Mouse (Mus musculus): Measurements from ENCODE around the gene Tmppe. TPM values are rescaled to one million over a fixed set of nuclear protein-coding genes. Genes with fewer than 3 reads are reported as not detected.

Gene Tmppe
- polyA plus RNA-seq, 1 experiment = 3.5 TPM

- peak overlapping the region; percentile 98 for H3K27ac ChIP-seq (ENCODE audit: control insufficient read depth, insufficient read depth, low read depth, low read length, poor library complexity)
- H3K4me1 ChIP-seq (ENCODE audit: control insufficient read depth, insufficient read depth, low read length) = peaks cover 3% of the 10 kb centered on the region
- TF ChIP-seq POLR2A (IDR thresholded peaks at IDR 0.05; ENCODE audit: borderline replicate concordance, control insufficient read depth, low read depth, low read length) = no peak
- no peak for TF ChIP-seq CTCF (IDR thresholded peaks at IDR 0.05; ENCODE audit: control insufficient read depth, insufficient read depth, low read length)
- 2% methylated on average over 16 of the region's 16 CpGs for WGBS
- H3K4me3 ChIP-seq (replicated peaks; ENCODE audit: control insufficient read depth, low read depth, low read length) = peak overlapping the region; percentile 96
Measured at GRCm38 (mm10) chr9:114401685-114402080, 778 bp downstream of the Tmppe start.

GRCm38 (mm10) chr9:114407676-114408075 lies 6.8 kb downstream of the Tmppe start:
- Histone ChIP-seq H3K27ac (ENCODE audit: control insufficient read depth, insufficient read depth, low read depth, low read length, poor library complexity) (no peak overlapping the region), H3K4me3 (replicated peaks; ENCODE audit: control insufficient read depth, low read depth, low read length) (no peak overlapping the region), H3K4me1 (ENCODE audit: control insufficient read depth, insufficient read depth, low read length) (no peaks in the 10 kb centered on the region; the same call in 1 of the 2 replicates)
- TF ChIP-seq CTCF (IDR thresholded peaks at IDR 0.05; ENCODE audit: control insufficient read depth, insufficient read depth, low read length) = no peak
- no peak for TF ChIP-seq POLR2A (IDR thresholded peaks at IDR 0.05; ENCODE audit: borderline replicate concordance, control insufficient read depth, low read depth, low read length)
- 82% methylated on average over 2 of the region's 2 CpGs for WGBS

DNA sequence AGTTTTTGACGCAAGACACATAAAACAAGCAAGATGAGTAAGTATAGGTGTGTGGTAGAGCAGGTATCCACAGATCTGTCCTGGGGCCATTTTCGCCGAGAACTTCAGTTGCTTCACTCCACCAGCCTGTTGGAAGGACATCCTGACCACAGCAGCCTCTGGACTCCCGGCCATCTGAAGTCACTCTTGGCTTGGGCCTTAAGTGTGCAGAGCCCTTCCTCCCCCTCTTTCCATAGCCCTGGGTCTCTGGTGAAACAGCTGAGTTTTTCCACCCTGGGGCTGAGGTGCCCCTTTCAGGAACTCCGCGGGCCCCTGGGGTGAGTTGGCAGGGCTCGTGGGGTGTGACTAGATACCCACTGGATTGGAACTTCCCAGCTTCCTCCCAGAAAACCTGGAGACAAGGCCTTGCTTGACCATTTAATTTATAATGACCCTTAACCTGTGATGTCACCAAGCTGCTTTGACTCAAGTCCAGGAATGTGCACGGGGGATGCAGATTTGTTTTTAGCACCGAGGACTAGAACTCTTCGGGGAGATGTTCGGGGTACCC lies 9.5 kb downstream of the Tmppe start:
- Histone ChIP-seq H3K27ac (ENCODE audit: control insufficient read depth, insufficient read depth, low read depth, low read length, poor library complexity) (no peak overlapping the region), H3K4me3 (replicated peaks; ENCODE audit: control insufficient read depth, low read depth, low read length) (no peak overlapping the region), H3K4me1 (ENCODE audit: control insufficient read depth, insufficient read depth, low read length) (no peaks in the 10 kb centered on the region; the same call in 1 of the 2 replicates)
- no peak for TF ChIP-seq CTCF (IDR thresholded peaks at IDR 0.05; ENCODE audit: control insufficient read depth, insufficient read depth, low read length)
- TF ChIP-seq POLR2A (IDR thresholded peaks at IDR 0.05; ENCODE audit: borderline replicate concordance, control insufficient read depth, low read depth, low read length) = no peak
- WGBS = 91% methylated on average over 11 of the region's 11 CpGs

DNA sequence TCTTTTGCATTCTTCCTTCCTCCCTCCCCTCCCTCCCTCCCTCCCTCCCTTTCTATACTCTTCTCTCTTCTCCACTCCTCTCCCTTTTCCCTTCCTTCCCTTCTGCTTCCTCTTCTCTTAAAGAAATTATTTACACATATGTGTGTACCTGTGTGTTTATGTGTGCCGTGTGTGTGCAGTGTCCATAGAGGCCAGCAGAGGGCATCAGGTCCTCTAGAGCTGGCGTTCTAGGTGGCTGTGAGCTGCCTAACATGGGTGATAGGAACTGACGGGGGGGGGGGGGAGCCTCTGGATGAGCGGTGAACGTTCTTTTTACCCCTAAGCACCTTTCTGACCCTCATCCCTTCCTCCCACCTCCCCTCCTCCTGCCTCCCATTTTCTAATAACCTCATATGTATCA lies 10.4 kb downstream of the Tmppe start:
- Histone ChIP-seq H3K27ac (ENCODE audit: control insufficient read depth, insufficient read depth, low read depth, low read length, poor library complexity) (no peak overlapping the region), H3K4me1 (ENCODE audit: control insufficient read depth, insufficient read depth, low read length) (no peaks in the 10 kb centered on the region; the same call in 1 of the 2 replicates), H3K4me3 (replicated peaks; ENCODE audit: control insufficient read depth, low read depth, low read length) (no peak overlapping the region)
- TF ChIP-seq POLR2A (IDR thresholded peaks at IDR 0.05; ENCODE audit: borderline replicate concordance, control insufficient read depth, low read depth, low read length) = no peak
- no peak for TF ChIP-seq CTCF (IDR thresholded peaks at IDR 0.05; ENCODE audit: control insufficient read depth, insufficient read depth, low read length)
- 81% methylated on average over 5 of the region's 5 CpGs for WGBS

- Histone ChIP-seq H3K4me3 (replicated peaks; ENCODE audit: control insufficient read depth, low read depth, low read length) (no peak overlapping the region), H3K4me1 (ENCODE audit: control insufficient read depth, insufficient read depth, low read length) (no peaks in the 10 kb centered on the region; the same call in 1 of the 2 replicates), H3K27ac (ENCODE audit: control insufficient read depth, insufficient read depth, low read depth, low read length, poor library complexity) (no peak overlapping the region)
- WGBS = 82% methylated on average over 9 of the region's 9 CpGs
- TF ChIP-seq POLR2A (IDR thresholded peaks at IDR 0.05; ENCODE audit: borderline replicate concordance, control insufficient read depth, low read depth, low read length) (no peak), CTCF (IDR thresholded peaks at IDR 0.05; ENCODE audit: control insufficient read depth, insufficient read depth, low read length) (no peak)
Measured at GRCm38 (mm10) chr9:114412406-114412805, 11.5 kb downstream of the Tmppe start.

DNA sequence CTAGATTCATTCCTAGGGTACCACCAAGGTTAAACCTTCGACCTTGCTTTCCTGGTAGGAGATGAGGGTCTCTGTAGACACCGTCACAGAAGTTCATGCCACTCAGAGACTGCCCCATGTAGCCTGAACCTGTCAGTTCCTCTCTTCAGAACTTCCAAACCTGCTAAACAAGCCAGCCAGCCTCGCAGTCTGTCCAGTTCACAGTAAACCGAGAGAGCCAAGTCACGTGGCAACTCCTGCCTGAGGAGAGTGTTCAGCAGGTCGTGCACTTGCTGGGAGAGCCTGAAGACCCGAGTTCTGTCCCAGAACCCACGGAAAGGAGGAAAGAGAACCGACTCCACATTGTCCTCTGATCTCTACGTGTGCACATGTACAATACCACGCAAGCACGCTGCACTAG lies 13.0 kb downstream of the Tmppe start:
- Histone ChIP-seq H3K27ac (ENCODE audit: control insufficient read depth, insufficient read depth, low read depth, low read length, poor library complexity) (no peak overlapping the region), H3K4me3 (replicated peaks; ENCODE audit: control insufficient read depth, low read depth, low read length) (no peak overlapping the region), H3K4me1 (ENCODE audit: control insufficient read depth, insufficient read depth, low read length) (no peaks in the 10 kb centered on the region; the same call in 1 of the 2 replicates)
- no peak for TF ChIP-seq CTCF (IDR thresholded peaks at IDR 0.05; ENCODE audit: control insufficient read depth, insufficient read depth, low read length)
- no peak for TF ChIP-seq POLR2A (IDR thresholded peaks at IDR 0.05; ENCODE audit: borderline replicate concordance, control insufficient read depth, low read depth, low read length)
- WGBS = 86% methylated on average over 12 of the region's 12 CpGs

DNA sequence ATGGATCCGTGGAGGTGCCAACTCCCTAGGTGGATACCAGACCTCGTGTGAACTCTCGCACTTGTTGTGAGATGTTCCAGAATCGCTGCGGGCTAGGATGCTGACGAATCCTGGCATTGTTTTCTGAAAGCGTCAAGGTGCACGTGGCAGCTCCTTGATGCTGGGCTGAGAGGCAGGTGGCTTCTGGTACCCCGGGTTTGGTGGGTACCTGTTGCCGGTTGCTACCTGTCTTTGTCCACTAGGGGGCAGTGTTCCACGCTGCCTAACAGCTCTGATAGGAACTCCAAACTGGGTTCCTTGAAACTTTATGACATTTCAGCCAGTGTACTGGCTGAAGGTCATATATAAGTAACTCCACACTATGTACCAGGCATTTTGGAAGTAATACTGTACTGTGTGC lies 14.8 kb downstream of the Tmppe start:
- H3K27ac ChIP-seq (ENCODE audit: control insufficient read depth, insufficient read depth, low read depth, low read length, poor library complexity) = no peak overlapping the region
- no peaks in the 10 kb centered on the region; the same call in 1 of the 2 replicates for H3K4me1 ChIP-seq (ENCODE audit: control insufficient read depth, insufficient read depth, low read length)
- WGBS = 50% methylated on average over 11 of the region's 11 CpGs
- TF ChIP-seq CTCF (IDR thresholded peaks at IDR 0.05; ENCODE audit: control insufficient read depth, insufficient read depth, low read length) (peak; percentile 85), POLR2A (IDR thresholded peaks at IDR 0.05; ENCODE audit: borderline replicate concordance, control insufficient read depth, low read depth, low read length) (no peak)
- no peak overlapping the region for H3K4me3 ChIP-seq (replicated peaks; ENCODE audit: control insufficient read depth, low read depth, low read length)

DNA sequence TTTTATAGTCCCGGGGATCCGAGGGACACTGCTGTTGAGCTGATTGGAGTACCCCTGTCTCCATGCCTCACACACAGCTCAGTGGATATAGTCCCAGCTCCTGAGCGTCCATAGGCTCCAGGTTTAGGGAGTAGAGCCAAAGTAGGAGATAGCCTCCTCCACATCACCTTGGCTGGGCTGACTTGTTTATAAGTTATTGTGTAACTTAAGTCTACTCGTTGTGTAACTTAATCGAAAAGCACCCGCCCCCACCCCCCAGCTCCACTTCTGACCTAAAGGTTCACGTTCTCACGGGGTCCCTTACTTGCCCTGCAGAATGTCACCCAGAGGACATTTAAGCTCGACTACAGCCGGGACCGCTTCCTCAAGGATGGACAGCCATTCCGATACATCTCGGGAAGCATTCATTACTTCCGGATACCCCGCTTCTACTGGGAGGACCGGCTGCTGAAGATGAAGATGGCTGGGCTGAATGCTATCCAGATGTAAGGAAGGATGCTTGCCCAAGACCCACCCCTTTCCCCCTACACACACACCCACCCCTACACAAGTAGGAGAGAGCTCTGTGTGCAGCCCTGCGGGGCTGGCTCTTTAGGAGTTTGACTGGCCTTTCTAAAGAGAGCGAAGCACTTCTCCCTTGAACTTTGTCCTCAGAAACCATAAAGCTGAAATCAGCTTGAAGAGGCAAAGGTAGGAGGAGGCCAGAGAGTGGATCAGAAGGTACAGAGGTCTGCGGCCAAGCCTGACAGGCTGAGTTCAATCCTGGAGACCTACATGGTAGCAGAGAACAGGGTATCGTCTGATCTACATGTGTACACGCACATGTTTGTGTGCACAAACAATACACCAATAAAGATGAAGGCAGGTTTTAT lies 16.0 kb downstream of the Tmppe start:
- WGBS = 80% methylated on average over 21 of the region's 21 CpGs
- TF ChIP-seq CTCF (IDR thresholded peaks at IDR 0.05; ENCODE audit: control insufficient read depth, insufficient read depth, low read length) (no peak), POLR2A (IDR thresholded peaks at IDR 0.05; ENCODE audit: borderline replicate concordance, control insufficient read depth, low read depth, low read length) (no peak)
- Histone ChIP-seq H3K27ac (ENCODE audit: control insufficient read depth, insufficient read depth, low read depth, low read length, poor library complexity) (no peak overlapping the region), H3K4me3 (replicated peaks; ENCODE audit: control insufficient read depth, low read depth, low read length) (no peak overlapping the region), H3K4me1 (ENCODE audit: control insufficient read depth, insufficient read depth, low read length) (no peaks in the 10 kb centered on the region; the same call in 1 of the 2 replicates)
